Mouse (Mus musculus) lung, embryonic 14.5 days (tissue): ENCODE measurements at regions not wholly inside any gene's neighbourhood (a gene's known extent, or its start where the extent isn't known, plus 50 kb on each side); places are given as distances from the start of the nearest gene placed in this dataset.

Source experiments
- ATAC-seq: fragments of 200-750 bp; cut with Nextera tagmentation; 2 replicates; pipeline ENCODE4 v1.8.0; 2017; ENCODE audit warnings: mild to moderate bottlenecking, moderate TSS enrichment, moderate library complexity; ENCODE audit not compliant: insufficient read depth
- DNase-seq: peaks from one replicate; pipeline ENCODE4 v3.0.0-alpha.2; 2015
- H3K27ac ChIP-seq: fragments of 300-500 bp; sonication (generic); 2 replicates; pipeline ENCODE4 v1.5.1; 2014; ENCODE audit warnings: low read depth, mild to moderate bottlenecking, moderate library complexity
- H3K27me3 ChIP-seq: fragments of 300-500 bp; sonication (generic); 2 replicates; pipeline ENCODE4 v1.6.1; 2014; ENCODE audit warnings: low read length, control low read depth; ENCODE audit not compliant: insufficient read depth
- H3K36me3 ChIP-seq: fragments of 300-500 bp; sonication (generic); 2 replicates; pipeline ENCODE4 v1.6.1; 2014; ENCODE audit warnings: control low read depth; ENCODE audit not compliant: insufficient read depth
- H3K4me1 ChIP-seq: fragments of 300-500 bp; sonication (generic); 2 replicates; pipeline ENCODE4 v1.6.1; 2014; ENCODE audit warnings: antibody characterized with exemption, control low read depth; ENCODE audit not compliant: insufficient read depth
- H3K4me2 ChIP-seq: fragments of 300-500 bp; sonication (generic); 2 replicates; pipeline ENCODE4 v1.6.1; 2014; ENCODE audit warnings: mild to moderate bottlenecking
- H3K4me3 ChIP-seq: fragments of 300-500 bp; sonication (generic); 2 replicates; pipeline ENCODE4 v1.5.1; 2014; ENCODE audit warnings: low read depth, low read length
- H3K9ac ChIP-seq: fragments of 300-500 bp; sonication (generic); 2 replicates; pipeline ENCODE4 v1.6.1; 2014
- H3K9me3 ChIP-seq: fragments of 300-500 bp; sonication (generic); 2 replicates; pipeline ENCODE4 v1.6.1; 2016; ENCODE audit warnings: low read depth, low read length, control low read depth
- CTCF ChIP-seq: IDR thresholded peaks from 2 replicates; pipeline ENCODE4 v1.5.1; 2016; ENCODE audit warnings: antibody characterized with exemption, low read depth
- WGBS: fragments of 180-500 bp; shearing (Covaris S2); extraction: QIAGEN DNeasy Blood & Tissue Kit; methylation state at CpG from one replicate; pipeline ENCODE4 v1.1.7; 2014; 5-methylcytosine and 5-hydroxymethylcytosine counted together

DNA sequence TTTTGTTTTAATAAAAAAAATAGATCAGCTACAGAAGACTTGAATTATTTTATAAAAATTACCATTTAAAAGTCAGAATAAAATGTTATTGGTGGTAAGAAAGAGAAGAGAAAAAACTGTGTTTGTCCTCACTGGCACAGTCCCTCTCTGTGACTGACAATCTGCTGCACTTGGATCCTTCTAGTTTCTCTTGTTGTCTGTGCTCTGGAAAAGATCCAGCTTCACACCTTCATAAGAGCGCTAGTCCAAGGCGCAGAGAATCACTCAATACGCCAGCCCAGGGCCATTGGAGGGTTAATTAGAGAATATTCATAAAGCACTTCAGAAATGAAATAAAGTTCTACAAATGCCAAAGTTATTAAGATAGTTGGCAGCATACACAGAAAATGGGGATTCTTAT lies 153.8 kb downstream of the Lmbrd1 start:
- TF ChIP-seq CTCF, result no peak
- no peak overlapping the region for H3K9ac ChIP-seq
- H3K9me3 ChIP-seq, result no peaks in the 10 kb centered on the region
- no peak for DNase-seq
- H3K4me1 ChIP-seq, result no peaks in the 10 kb centered on the region
- H3K4me3 ChIP-seq, result no peak overlapping the region
- WGBS, result 83% methylated on average over 3 of the region's 3 CpGs
- H3K27me3 ChIP-seq, result no peaks in the 10 kb centered on the region
- no peak overlapping the region for H3K4me2 ChIP-seq
- ATAC-seq, result no peak
- H3K27ac ChIP-seq, result no peak overlapping the region
- H3K36me3 ChIP-seq, result no peaks in the 10 kb centered on the region

GRCm38 (mm10) chr1:24866877-24867276 lies 188.4 kb downstream of the Lmbrd1 start:
- H3K36me3 ChIP-seq, result no peaks in the 10 kb centered on the region
- WGBS, result 29% methylated on average over 7 of the region's 7 CpGs
- H3K27me3 ChIP-seq, result no peaks in the 10 kb centered on the region
- no peak overlapping the region for H3K4me3 ChIP-seq
- H3K4me1 ChIP-seq, result no peaks in the 10 kb centered on the region; the same call in 1 of the 2 replicates
- no peak for TF ChIP-seq CTCF
- peak overlapping the region; percentile 15; the same call in 1 of the 2 replicates for H3K4me2 ChIP-seq
- DNase-seq (peak; percentile 82), ATAC-seq (peak; percentile 87)
- H3K27ac ChIP-seq, result no peak overlapping the region
- no peaks in the 10 kb centered on the region for H3K9me3 ChIP-seq
- H3K9ac ChIP-seq, result no peak overlapping the region

GRCm38 (mm10) chr1:24869772-24870171 lies 191.3 kb downstream of the Lmbrd1 start:
- TF ChIP-seq CTCF, result no peak
- DNase-seq, result peak; percentile 30
- no peak overlapping the region for H3K4me2 ChIP-seq

DNA sequence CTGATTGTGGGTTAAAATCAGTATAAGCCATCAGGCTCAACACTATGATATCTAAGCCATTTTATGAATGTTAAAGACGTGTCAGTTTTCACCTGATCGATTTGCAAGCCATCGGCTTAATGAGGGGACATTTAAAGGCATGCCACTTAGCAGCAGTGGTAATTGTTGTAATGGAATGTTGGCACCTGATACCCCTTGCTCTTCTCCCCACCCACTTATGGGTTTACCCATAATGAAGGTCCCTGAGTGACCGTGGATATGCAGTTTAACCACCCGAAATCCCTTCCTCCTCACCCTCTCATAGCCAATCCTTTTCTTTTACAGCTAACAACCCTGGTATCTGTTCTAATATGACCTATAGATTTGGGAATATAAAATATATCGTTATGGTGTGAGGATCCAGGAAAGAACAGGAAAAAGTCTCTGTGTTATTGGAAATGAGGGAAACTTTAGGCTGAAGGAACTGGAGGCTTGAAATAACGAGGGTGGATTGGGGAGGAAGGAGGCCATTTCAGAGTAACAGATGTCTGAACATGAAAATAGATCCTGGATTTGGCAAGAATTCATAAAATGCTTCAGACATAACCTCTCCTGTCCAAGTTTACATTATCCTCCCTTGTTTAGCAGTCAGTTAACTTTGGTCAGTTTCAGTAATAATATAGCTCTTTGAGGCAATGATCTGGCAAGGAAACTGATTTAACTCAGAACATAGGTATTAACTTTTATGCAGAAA lies 192.4 kb downstream of the Lmbrd1 start:
- Histone ChIP-seq H3K4me3 (no peak overlapping the region), H3K27me3 (no peaks in the 10 kb centered on the region), H3K4me2 (no peak overlapping the region), H3K36me3 (no peaks in the 10 kb centered on the region), H3K9ac (no peak overlapping the region), H3K4me1 (no peaks in the 10 kb centered on the region; the same call in 1 of the 2 replicates), H3K27ac (no peak overlapping the region), H3K9me3 (no peaks in the 10 kb centered on the region)
- no peak for TF ChIP-seq CTCF
- 68% methylated on average over 7 of the region's 7 CpGs for WGBS
- ATAC-seq (no peak), DNase-seq (peak; percentile 30)

More at GRCm38 (mm10) chr1:24869772-24870171, 191.3 kb downstream of the Lmbrd1 start:
- Histone ChIP-seq H3K27ac (no peak overlapping the region), H3K9ac (no peak overlapping the region), H3K36me3 (no peaks in the 10 kb centered on the region), H3K4me1 (no peaks in the 10 kb centered on the region; the same call in 1 of the 2 replicates), H3K9me3 (no peaks in the 10 kb centered on the region), H3K27me3 (no peaks in the 10 kb centered on the region), H3K4me3 (no peak overlapping the region)
- 63% methylated on average over 12 of the region's 12 CpGs for WGBS
- no peak for ATAC-seq

- ATAC-seq (no peak), DNase-seq (no peak)
- no peak for TF ChIP-seq CTCF
These were observed 198.6 kb downstream of the Lmbrd1 start for GRCm38 (mm10) chr1:24877014-24877413.

DNA sequence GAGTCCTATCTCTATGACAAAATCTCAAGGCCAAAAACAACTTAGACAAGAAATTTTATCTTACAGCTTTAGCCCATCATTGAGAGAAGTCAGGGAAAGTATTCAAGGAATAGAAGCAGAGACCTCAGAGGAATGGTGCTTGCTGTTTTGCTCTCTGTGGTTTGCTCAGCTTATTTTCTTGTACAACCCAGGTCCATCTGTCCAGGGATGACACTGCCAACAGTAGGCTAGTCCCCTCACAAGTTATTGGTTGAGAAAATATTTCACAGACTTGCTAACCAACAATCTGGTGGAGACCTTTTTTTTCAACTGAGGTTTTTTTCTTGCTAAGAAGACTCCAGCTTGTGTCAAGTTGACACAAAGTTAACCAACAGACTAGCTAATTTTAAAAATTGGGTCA lies 205.2 kb downstream of the Lmbrd1 start:
- Histone ChIP-seq H3K4me3 (no peak overlapping the region), H3K27me3 (no peaks in the 10 kb centered on the region), H3K27ac (no peak overlapping the region), H3K4me1 (no peaks in the 10 kb centered on the region), H3K36me3 (no peaks in the 10 kb centered on the region), H3K9me3 (no peaks in the 10 kb centered on the region), H3K4me2 (no peak overlapping the region), H3K9ac (no peak overlapping the region)
- no peak for TF ChIP-seq CTCF
- ATAC-seq, result no peak
- DNase-seq, result no peak

More at GRCm38 (mm10) chr1:24877014-24877413, 198.6 kb downstream of the Lmbrd1 start:
- Histone ChIP-seq H3K4me2 (no peak overlapping the region), H3K27me3 (no peaks in the 10 kb centered on the region), H3K36me3 (no peaks in the 10 kb centered on the region), H3K27ac (no peak overlapping the region), H3K9me3 (no peaks in the 10 kb centered on the region), H3K4me3 (no peak overlapping the region), H3K9ac (no peak overlapping the region), H3K4me1 (no peaks in the 10 kb centered on the region)

DNA sequence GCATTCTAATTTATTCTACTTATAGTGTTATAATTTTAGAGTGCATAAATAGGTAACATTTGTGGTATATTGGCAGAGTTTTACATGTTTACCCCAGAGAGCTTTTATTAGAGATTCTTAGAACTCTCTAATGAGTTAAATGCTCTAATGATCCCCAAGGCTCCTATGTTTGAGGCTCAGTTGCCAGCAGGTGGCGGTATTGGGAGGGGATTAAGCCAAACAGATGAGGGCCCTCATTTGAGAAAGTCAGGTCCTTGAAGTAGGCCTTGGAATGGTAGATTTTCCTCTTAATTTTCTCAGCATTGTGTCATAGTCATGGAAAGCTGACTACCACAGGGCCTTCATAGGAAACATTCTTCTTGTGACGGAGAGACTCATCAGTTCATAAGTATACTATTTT lies 222.8 kb downstream of the Lmbrd1 start:
- DNase-seq, result peak; percentile 79
- TF ChIP-seq CTCF, result peak; percentile 66
- Histone ChIP-seq H3K4me3 (no peak overlapping the region), H3K27me3 (no peaks in the 10 kb centered on the region), H3K36me3 (no peaks in the 10 kb centered on the region), H3K27ac (no peak overlapping the region), H3K9me3 (no peaks in the 10 kb centered on the region), H3K4me2 (no peak overlapping the region), H3K9ac (no peak overlapping the region), H3K4me1 (no peaks in the 10 kb centered on the region)
- ATAC-seq, result no peak
- 38% methylated on average over 2 of the region's 2 CpGs for WGBS
